Mouse (Mus musculus): ENCODE measurements around the gene Smim26. TPM values are rescaled to one million over a fixed set of nuclear protein-coding genes. Genes with fewer than 3 reads are reported as not detected.

The Smim26 gene
- total RNA-seq, 2 experiments from 2014 or later: 45.1 to 45.8 TPM

DNA sequence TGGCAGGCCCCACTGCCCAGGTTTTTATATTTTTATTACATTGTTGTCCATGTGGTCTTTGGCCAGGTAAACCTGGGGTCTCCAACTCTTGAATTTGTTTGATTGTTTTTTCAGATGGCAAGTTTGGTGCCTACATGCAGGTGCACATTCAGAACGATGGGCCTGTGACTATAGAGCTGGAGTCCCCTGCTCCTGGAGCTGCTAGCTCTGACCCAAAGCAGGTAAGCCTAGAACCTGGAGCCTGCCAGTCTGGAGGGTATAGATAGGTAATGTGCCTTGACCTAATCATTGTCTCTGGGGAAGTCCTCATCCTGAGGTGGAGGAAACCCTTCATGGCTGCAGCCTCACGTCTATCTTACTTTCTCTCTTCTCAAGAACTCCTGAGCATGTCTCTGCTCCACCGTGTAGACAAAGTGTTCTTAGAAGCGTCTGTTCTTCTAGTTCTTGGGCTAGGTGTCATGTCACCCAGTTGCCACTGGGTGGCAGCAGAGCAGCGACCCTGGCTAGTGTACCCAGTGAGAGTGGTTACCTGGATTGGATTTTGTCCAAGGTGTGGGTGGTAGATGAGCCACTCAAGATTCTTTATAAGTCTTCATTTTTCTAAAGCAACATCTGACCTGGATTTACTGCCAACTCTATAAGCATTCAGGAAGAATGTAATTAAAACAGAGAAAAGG, 41.9 kb downstream of the Smim26 start:
- intact Hi-C loops (cut with DNase I): loop anchor here (5.0 kb wide), 2 partner anchors 532 to 952 kb away; partner anchors contain the start of gene Slc24a3
- peak; percentile 69 for DNase-seq

DNA sequence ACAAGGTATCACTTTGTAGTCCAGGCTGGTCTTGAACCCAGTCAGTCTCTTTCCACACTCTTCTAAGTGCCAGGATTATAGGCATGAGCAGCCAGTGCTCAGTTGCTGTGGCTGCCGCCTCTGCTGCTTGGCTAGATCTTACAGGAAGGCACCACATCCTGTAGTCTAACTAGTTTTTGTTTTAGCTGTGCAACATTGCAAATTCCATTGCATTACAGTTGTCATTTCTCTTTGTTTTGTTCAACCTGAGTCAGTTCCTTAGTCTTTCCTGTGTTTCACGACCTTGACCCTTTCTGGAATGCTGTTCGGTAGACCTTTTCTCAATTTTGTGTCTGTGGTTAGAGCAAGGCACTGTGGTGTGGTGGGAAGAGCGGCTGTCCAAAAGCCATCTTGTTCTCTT, 43.4 kb downstream of the Smim26 start:
- intact Hi-C loops (cut with DNase I): loop anchor here (5.0 kb wide), 2 partner anchors 530 to 950 kb away; partner anchors contain the start of gene Slc24a3
- DNase-seq: no peak

GRCm38 (mm10) chr2:144637671-144638395, 44.0 kb downstream of the Smim26 start:
- intact Hi-C loops (cut with DNase I): loop anchor here (5.0 kb wide), 2 partner anchors 529 to 949 kb away; partner anchors contain the start of gene Slc24a3
- DNase-seq: peak; percentile 71

DNA sequence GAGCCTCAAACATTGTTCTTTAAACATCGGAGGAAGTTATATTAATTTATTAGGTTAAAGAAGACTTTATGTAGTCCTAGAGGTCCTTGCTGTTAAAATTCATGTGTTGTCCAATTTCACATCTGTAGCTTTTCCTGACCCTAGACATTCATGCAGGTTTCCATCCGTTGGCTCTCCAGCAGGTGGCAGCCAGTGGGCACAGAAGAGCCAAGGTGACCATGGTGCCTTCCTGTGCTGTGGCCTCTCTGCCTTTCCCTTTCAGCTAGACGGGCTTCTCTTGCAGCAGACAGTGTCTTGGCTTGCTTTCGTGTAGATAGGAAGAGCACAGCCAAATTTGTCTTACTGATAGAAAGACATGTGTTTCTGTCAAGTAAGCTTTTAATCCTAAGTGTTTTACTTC, 44.9 kb downstream of the Smim26 start:
- intact Hi-C loops (cut with DNase I): loop anchor here (5.0 kb wide), 2 partner anchors 529 to 949 kb away; partner anchors contain the start of gene Slc24a3
- peak; percentile 47 for DNase-seq

GRCm38 (mm10) chr2:144640101-144640500, 46.2 kb downstream of the Smim26 start:
- intact Hi-C loops (cut with DNase I): no loop called here
- DNase-seq: no peak

GRCm38 (mm10) chr2:144641991-144642390, 48.1 kb downstream of the Smim26 start:
- intact Hi-C loops (cut with DNase I): no loop called here
- no peak for DNase-seq

Small RNA genes within 50 kb of the gene (microRNA-seq; reads per million reads assigned to microRNA genes)
- gene Gm24823: not detected

Other genes with a start within 250 kb of the Smim26 start
- gene Kat14, start 225.1 kb upstream of the Smim26 start, total RNA-seq (2021): 10 to 100 TPM; 21.2 to 24.1 TPM
- gene Pet117, start 225.1 kb upstream of the Smim26 start, total RNA-seq (2021): 1 to 10 TPM; 4.4 to 5.9 TPM
- 10 to 100 TPM; 37.3 to 43.6 TPM for gene Dzank1, start 66.6 kb upstream of the Smim26 start, total RNA-seq (2021)
- gene Polr3f, start 66.3 kb upstream of the Smim26 start, total RNA-seq (2021): 10 to 100 TPM; 29.9 to 32.0 TPM
- 10 to 100 TPM; 22.8 to 26.0 TPM for gene Rbbp9, start 43.2 kb upstream of the Smim26 start, total RNA-seq (2021)
- 10 to 100 TPM; 36.3 to 46.3 TPM for gene Sec23b, start 37.8 kb upstream of the Smim26 start, total RNA-seq (2021)
- gene Dtd1, start 5.8 kb downstream of the Smim26 start, total RNA-seq (2021): 10 to 100 TPM; 54.6 to 55.7 TPM
- not detected for gene Scp2d1, start 229.6 kb downstream of the Smim26 start, total RNA-seq (2021)

All from left cerebral cortex, postnatal 4 days (tissue).